In genomic region chr14:55658011-55658410, GRCm38 (mm10) we compare ENCODE assay signal across 21 mouse cellular contexts. TPM values are rescaled to one million over a fixed set of nuclear protein-coding genes. Genes with fewer than 3 reads are reported as not detected.
A peak's percentile ranks its signal among the peaks of the same experiment; 100 is the strongest.
DNase-seq lines count a peak whose midpoint lies in the region; ATAC-seq lines count a peak whose summit lies in the region.
"Had no signal": no experiment of that assay in that cellular context is flagged by ENCODE, and none has a peak within 500 bp of the region (broad histone marks: within the 10 kb centered on the region; RNA-seq: fewer than 3 reads in every experiment).

No protein-coding gene starts in this region.

- peaks cover 31% of the 10 kb centered on the region for H3K4me1 ChIP-seq in heart, embryonic 13.5 days

- no peaks in the 10 kb centered on the region for H3K9me3 ChIP-seq in heart, embryonic 13.5 days
- H3K9me3 ChIP-seq: embryonic facial prominence, embryonic 10.5 days; forebrain, embryonic 15.5 days; hindbrain, embryonic 15.5 days; midbrain, embryonic 12.5 days had no signal

- no peaks in the 10 kb centered on the region for H3K27me3 ChIP-seq in heart, embryonic 13.5 days (replicated peaks)
- H3K27me3 ChIP-seq: forebrain, embryonic 15.5 days; hindbrain, embryonic 15.5 days; midbrain, embryonic 12.5 days; Patski had no signal

- WGBS in heart, embryonic 13.5 days, result 67% methylated on average over 5 of the region's 5 CpGs

- DNase-seq in heart, postnatal 36 days, result no peak
- DNase-seq in ovary, adult 18-20 months (ENCODE audit: low spot score), result peak; percentile 25
- DNase-seq in ovary, postnatal 14 days (ENCODE audit: low spot score), result no peak
- peak; percentile 43 for DNase-seq in kidney, postnatal 14 days
- no peak for DNase-seq in thymus, postnatal 36 days
- DNase-seq in cerebellum, postnatal 36 days, result no peak
- no peak for DNase-seq in gastrocnemius, adult 8-10 months (ENCODE audit: low spot score in 2 of 2)
- DNase-seq: B cell, adult 2 months; cerebellum, adult 9-11 months; liver, postnatal 0 days; lung, postnatal 36 days had no signal

- no peak overlapping the region for H3K4me3 ChIP-seq in heart, embryonic 13.5 days
- H3K4me3 ChIP-seq: erythroblast, embryonic 14.5 days; forebrain, embryonic 15.5 days; hindbrain, embryonic 15.5 days; layer of hippocampus, adult 2 months; midbrain, embryonic 12.5 days; myocyte had no signal

- H3K4me2 ChIP-seq in heart, embryonic 13.5 days, result no peak overlapping the region
- H3K4me2 ChIP-seq: forebrain, embryonic 15.5 days; hindbrain, embryonic 15.5 days; midbrain, embryonic 12.5 days had no signal

- peaks cover 33% of the 10 kb centered on the region for H3K36me3 ChIP-seq in heart, embryonic 13.5 days

- peak overlapping the region; percentile 86 for H3K27ac ChIP-seq in heart, embryonic 13.5 days (replicated peaks)
- H3K27ac ChIP-seq: embryonic facial prominence, embryonic 10.5 days; forebrain, embryonic 15.5 days; hindbrain, embryonic 15.5 days; layer of hippocampus, adult 2 months; midbrain, embryonic 12.5 days had no signal

- H3K9ac ChIP-seq in heart, embryonic 13.5 days, result no peak overlapping the region
- H3K9ac ChIP-seq: forebrain, embryonic 15.5 days; hindbrain, embryonic 15.5 days; liver, postnatal 0 days; midbrain, embryonic 12.5 days had no signal

- no peak for ATAC-seq in heart, embryonic 13.5 days (ENCODE audit: extremely low read depth, insufficient number of reproducible peaks, low FRiP score, low TSS enrichment)
- ATAC-seq: forebrain, embryonic 15.5 days; liver, postnatal 0 days; Patski had no signal

- intact Hi-C loops in heart, postnatal 36 days (cut with DNase I), result no loop called here

RNA-seq across cellular contexts. Expression of gene Mdp1, which starts 2.3 kb away (rescaled TPM):
- polyA plus RNA-seq in heart, embryonic 13.5 days (2015; fragmentation: Nextera tagmentation; extraction: Ambion mirVana), result 74.3 and 83.3 TPM in 2 replicates
- total RNA-seq in heart, postnatal 36 days (2021), result 10 to 100 TPM; 42.6 to 57.7 TPM
- 10 to 100 TPM; 18.0 to 23.1 (median 20.7) TPM for total RNA-seq in gastrocnemius, adult 8-10 months (2022)

RNA-seq across cellular contexts. Expression of gene Tssk4, which starts 8.0 kb away (rescaled TPM):
- polyA plus RNA-seq in heart, embryonic 13.5 days (2015; fragmentation: Nextera tagmentation; extraction: Ambion mirVana), result 0.43 and 0.53 TPM in 2 replicates
- under 1 TPM; 0.51 to 0.61 TPM for total RNA-seq in heart, postnatal 36 days (2021)
- total RNA-seq in gastrocnemius, adult 8-10 months (2022), result under 1 TPM in 2 of 4 experiments, not detected in 2; 0.22 to 0.29 TPM
- total RNA-seq: granulocyte monocyte progenitor cell, adult 5-6 weeks had no signal

RNA-seq across cellular contexts. Expression of gene Gmpr2, which starts 13.7 kb away (rescaled TPM):
- 39.3 and 47.4 TPM in 2 replicates for polyA plus RNA-seq in heart, embryonic 13.5 days (2015; fragmentation: Nextera tagmentation; extraction: Ambion mirVana)
- 10 to 100 TPM; 10.8 to 11.0 TPM for total RNA-seq in heart, postnatal 36 days (2021)
- 1 to 10 TPM; 1.6 to 2.4 (median 1.8) TPM for total RNA-seq in gastrocnemius, adult 8-10 months (2022)

RNA-seq across cellular contexts. Expression of gene Nedd8, which starts 13.9 kb away (rescaled TPM):
- 471 and 507 TPM in 2 replicates for polyA plus RNA-seq in heart, embryonic 13.5 days (2015; fragmentation: Nextera tagmentation; extraction: Ambion mirVana)
- total RNA-seq in heart, postnatal 36 days (2021), result 100 to 1,000 TPM; 242 to 257 TPM
- total RNA-seq in gastrocnemius, adult 8-10 months (2022), result 100 to 1,000 TPM; 192 to 208 (median 201) TPM

RNA-seq across cellular contexts. Expression of gene Tm9sf1, which starts 14.4 kb away (rescaled TPM):
- polyA plus RNA-seq in heart, embryonic 13.5 days (2015; fragmentation: Nextera tagmentation; extraction: Ambion mirVana), result 77.8 and 81.5 TPM in 2 replicates
- 10 to 100 TPM; 38.3 to 42.1 TPM for total RNA-seq in heart, postnatal 36 days (2021)
- total RNA-seq in gastrocnemius, adult 8-10 months (2022), result 10 to 100 TPM; 15.6 to 18.3 (median 17.1) TPM

Comparison
In these comparisons a context has a peak if more than half of its experiments do, and no peak if none do; other contexts are left out.
1. DNase-seq: peak in ovary, adult 18-20 months (single experiment) and kidney, postnatal 14 days (single experiment); none in heart, postnatal 36 days (0 of 2), ovary, postnatal 14 days (single experiment), thymus, postnatal 36 days (0 of 2), cerebellum, postnatal 36 days (0 of 2) and gastrocnemius, adult 8-10 months (0 of 2).